Mouse (Mus musculus) heart, postnatal 0 days (tissue): Measurements from ENCODE around the gene Rap1gap2.

Experiments
- CTCF ChIP-seq: IDR thresholded peaks from 2 replicates; pipeline ENCODE4 v1.5.1; 2016; ENCODE audit warnings: antibody characterized with exemption, control low read depth, low read depth
- EP300 ChIP-seq: IDR thresholded peaks from 2 replicates; pipeline ENCODE4 v1.6.1; 2016; ENCODE audit warnings: antibody characterized with exemption, low read depth

DNA sequence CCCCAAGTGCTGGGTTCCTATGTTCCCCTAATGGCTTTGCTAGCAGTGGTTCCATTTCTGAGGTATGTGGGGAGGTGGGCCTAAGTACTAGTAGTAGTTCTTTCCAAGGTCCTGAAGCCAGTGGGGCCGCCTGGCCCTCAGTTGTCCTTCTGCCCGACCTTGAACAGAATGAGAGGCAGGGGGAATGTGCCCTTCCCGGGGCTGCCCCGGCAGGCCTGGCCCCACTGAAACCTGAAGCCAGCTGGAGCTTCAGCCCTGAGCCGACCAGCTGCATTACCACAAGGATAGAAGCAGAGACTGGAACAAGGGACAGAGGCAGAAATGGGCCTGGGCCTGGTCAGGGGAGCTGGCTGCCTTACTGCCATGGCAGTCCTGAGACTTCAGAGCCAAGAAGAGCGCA, 42.7 kb upstream of the Rap1gap2 start:
- TF ChIP-seq EP300 = no peak
- no peak for TF ChIP-seq CTCF
